Mouse (Mus musculus): ENCODE measurements around the gene Mageb1. TPM values are rescaled to one million over a fixed set of nuclear protein-coding genes. Genes with fewer than 3 reads are reported as not detected.
"Not testable (repeated sequence)": the region's sequence is repeated elsewhere in the genome, so short reads cannot be mapped to it uniquely, and the experiment has no call there.

Gene Mageb1
- polyA plus RNA-seq (2015; fragmentation: Nextera tagmentation; extraction: Ambion mirVana): not detected in 2 replicates

DNA sequence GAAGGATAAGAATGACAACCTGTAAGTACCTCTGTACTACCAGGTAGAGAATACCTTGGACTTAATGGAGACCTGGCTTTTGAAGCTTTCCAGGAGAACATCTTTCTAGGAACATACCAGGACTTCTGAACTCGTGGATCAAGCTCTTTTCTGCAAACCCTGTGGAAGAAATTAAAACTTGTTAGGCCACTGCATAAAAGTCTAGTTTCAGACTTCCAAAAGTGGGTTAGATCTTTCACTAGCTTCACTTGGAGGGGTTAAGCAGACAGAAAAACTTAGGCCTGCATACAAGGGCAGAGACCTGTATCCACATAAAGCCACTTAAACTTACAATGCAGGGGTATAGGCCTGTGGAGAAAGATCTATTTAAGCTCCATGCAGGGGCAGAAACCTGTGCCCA is at the start of gene Mageb1:
Gene Mageb1 (minus strand): TSS at position 101 of the 400 bp plus-strand sequence.
- WGBS (ENCODE audit: insufficient replicate concordance): 14% methylated on average over 1 of the region's 1 CpGs
- not testable (repeated sequence) for ATAC-seq (ENCODE audit: low read depth); H3K4me2 ChIP-seq

More for the DNA sequence above, at the start of gene Mageb1:
- H3K27me3 ChIP-seq; H3K27ac ChIP-seq; DNase-seq; H3K4me1 ChIP-seq (replicated peaks); H3K9ac ChIP-seq; H3K9me3 ChIP-seq (replicated peaks); H3K36me3 ChIP-seq; H3K4me3 ChIP-seq (replicated peaks): not testable (repeated sequence)

Other genes starting within 250 kb of the Mageb1 start
- not detected in 2 replicates for gene Mageb5, start 233.3 kb downstream of the Mageb1 start, polyA plus RNA-seq (2015; fragmentation: Nextera tagmentation; extraction: Ambion mirVana)

Measured in liver, embryonic 13.5 days (tissue).